Mouse (Mus musculus) midbrain, embryonic 14.5 days (tissue): ENCODE data around the gene Ndufa10. TPM values are rescaled to one million over a fixed set of nuclear protein-coding genes. Genes with fewer than 3 reads are reported as not detected.

ENCODE experiments used
- ATAC-seq: fragments of 200-750 bp; cut with Nextera tagmentation; 2 replicates; pipeline ENCODE4 v1.8.0; 2017; ENCODE audit warnings: moderate number of reproducible peaks, moderate library complexity; ENCODE audit not compliant: low FRiP score, low TSS enrichment
- DNase-seq: peaks from one replicate; pipeline ENCODE4 v3.0.0-alpha.2; 2015
- H3K27ac ChIP-seq: fragments of 300-500 bp; sonication (generic); replicated peaks from 2 replicates; pipeline ENCODE4 v1.5.1; 2014; ENCODE audit warnings: mild to moderate bottlenecking, low read depth, low read length, moderate library complexity
- H3K27me3 ChIP-seq: fragments of 300-500 bp; sonication (generic); 2 replicates; pipeline ENCODE4 v1.6.1; 2014; ENCODE audit warnings: low read length, control low read depth, mixed read lengths; ENCODE audit not compliant: control insufficient read depth, insufficient read depth
- H3K36me3 ChIP-seq: fragments of 300-500 bp; sonication (generic); 2 replicates; pipeline ENCODE4 v1.6.1; 2014; ENCODE audit warnings: low read length, control low read depth; ENCODE audit not compliant: control insufficient read depth, insufficient read depth
- H3K4me1 ChIP-seq: fragments of 300-500 bp; sonication (generic); 2 replicates; pipeline ENCODE4 v1.6.1; 2014; ENCODE audit warnings: mild to moderate bottlenecking, antibody characterized with exemption, low read length, control low read depth; ENCODE audit not compliant: control insufficient read depth, insufficient read depth
- H3K4me2 ChIP-seq: fragments of 300-500 bp; sonication (generic); 2 replicates; pipeline ENCODE4 v1.6.1; 2014; ENCODE audit warnings: mild to moderate bottlenecking, low read length, moderate library complexity
- H3K4me3 ChIP-seq: fragments of 300-500 bp; sonication (generic); replicated peaks from 2 replicates; pipeline ENCODE4 v1.5.1; 2014; ENCODE audit warnings: low read depth, low read length
- H3K9ac ChIP-seq: fragments of 300-500 bp; sonication (generic); replicated peaks from 2 replicates; pipeline ENCODE4 v1.6.1; 2014; ENCODE audit warnings: mild to moderate bottlenecking, low read length, moderate library complexity
- H3K9me3 ChIP-seq: fragments of 300-500 bp; sonication (generic); 2 replicates; pipeline ENCODE4 v1.6.1; 2016; ENCODE audit warnings: low read length, control low read depth, mixed read lengths; ENCODE audit not compliant: control insufficient read depth
- whole genome bisulfite sequencing: fragments of 180-500 bp; shearing (Covaris S2); extraction: QIAGEN DNeasy Blood & Tissue Kit; methylation state at CpG from one replicate; pipeline ENCODE4 v1.1.7; 2014; 5-methylcytosine and 5-hydroxymethylcytosine counted together
- polyA plus RNA-seq: library from polyadenylated mRNA; unstranded; fragments of >200 nt; fragmentation: Nextera tagmentation; extraction: Ambion mirVana; gene quantifications from 2 replicates; pipeline ENCODE4 v1.2.1, GENCODE M21; 2014

Gene Ndufa10
- polyA plus RNA-seq, 1 experiment from 2014 or later, result 286 TPM

DNA sequence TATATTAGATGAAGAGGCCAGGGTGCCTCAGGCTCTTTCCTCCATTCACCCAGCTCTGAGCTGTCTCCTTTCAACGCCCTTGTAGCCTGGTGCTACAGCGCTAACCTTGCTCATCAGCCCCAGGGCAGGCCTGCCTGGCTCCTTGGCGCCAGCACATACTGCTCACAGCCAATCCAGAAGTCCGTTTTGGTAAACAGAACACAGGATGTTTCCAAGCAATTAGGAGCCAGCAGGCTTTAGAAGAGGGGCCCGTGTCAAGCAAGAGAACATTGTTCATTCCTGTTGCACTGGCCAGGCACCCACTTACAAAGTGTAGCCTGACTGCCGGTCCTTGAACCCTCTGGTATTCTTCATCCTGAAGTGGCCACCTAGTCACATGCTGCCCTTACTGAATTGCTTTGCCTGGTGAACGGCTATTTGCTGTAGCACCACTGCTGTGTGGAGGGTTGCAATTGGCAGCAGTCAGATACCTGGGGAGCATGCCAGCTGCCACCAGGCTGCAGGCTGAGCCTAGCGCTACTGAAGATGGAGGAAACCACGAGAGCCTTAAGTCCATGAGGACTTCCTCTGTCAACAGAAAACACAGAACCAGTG is 35.9 kb downstream of the Ndufa10 start:
- no peaks in the 10 kb centered on the region for H3K9me3 ChIP-seq
- peak overlapping the region; percentile 57; the same call in 1 of the 2 replicates for H3K27ac ChIP-seq
- peaks cover 6% of the 10 kb centered on the region; the same call in 1 of the 2 replicates for H3K4me1 ChIP-seq
- peak; percentile 52 for DNase-seq
- no peak overlapping the region for H3K4me3 ChIP-seq
- WGBS, result 53% methylated on average over 9 of the region's 9 CpGs
- H3K9ac ChIP-seq, result no peak overlapping the region
- H3K36me3 ChIP-seq, result peaks cover 42% of the 10 kb centered on the region
- no peaks in the 10 kb centered on the region for H3K27me3 ChIP-seq
- ATAC-seq, result peak; percentile 69
- H3K4me2 ChIP-seq, result no peak overlapping the region

- WGBS, result 38% methylated on average over 4 of the region's 4 CpGs
- H3K27me3 ChIP-seq, result no peaks in the 10 kb centered on the region
- H3K9ac ChIP-seq, result no peak overlapping the region
- H3K27ac ChIP-seq, result peak overlapping the region; percentile 38; the same call in 1 of the 2 replicates
- H3K4me1 ChIP-seq, result peaks cover 6% of the 10 kb centered on the region; the same call in 1 of the 2 replicates
- H3K9me3 ChIP-seq, result no peaks in the 10 kb centered on the region
- DNase-seq, result peak; percentile 64
- peak; percentile 25; the same call in 1 of the 2 replicates for ATAC-seq
- no peak overlapping the region for H3K4me3 ChIP-seq
- peaks cover 36% of the 10 kb centered on the region for H3K36me3 ChIP-seq
- H3K4me2 ChIP-seq, result no peak overlapping the region
Measured at GRCm38 (mm10) chr1:92436831-92437321, 36.8 kb downstream of the Ndufa10 start.

- no peak for DNase-seq
- H3K9me3 ChIP-seq, result no peaks in the 10 kb centered on the region
- no peak overlapping the region for H3K4me3 ChIP-seq
- H3K27ac ChIP-seq, result no peak overlapping the region
- H3K36me3 ChIP-seq, result peaks cover 21% of the 10 kb centered on the region
- ATAC-seq, result no peak
- H3K4me1 ChIP-seq, result peaks cover 6% of the 10 kb centered on the region; the same call in 1 of the 2 replicates
- WGBS, result 96% methylated on average over 1 of the region's 1 CpGs
- H3K4me2 ChIP-seq, result no peak overlapping the region
- H3K9ac ChIP-seq, result no peak overlapping the region
- no peaks in the 10 kb centered on the region for H3K27me3 ChIP-seq
Measured at GRCm38 (mm10) chr1:92434986-92435385, 38.7 kb downstream of the Ndufa10 start.

GRCm38 (mm10) chr1:92432791-92433190 is 40.9 kb downstream of the Ndufa10 start:
- Histone ChIP-seq H3K9me3 (no peaks in the 10 kb centered on the region), H3K9ac (no peak overlapping the region), H3K4me1 (peaks cover 6% of the 10 kb centered on the region; the same call in 1 of the 2 replicates), H3K36me3 (no peaks in the 10 kb centered on the region), H3K4me3 (no peak overlapping the region), H3K27ac (no peak overlapping the region), H3K27me3 (no peaks in the 10 kb centered on the region), H3K4me2 (no peak overlapping the region)
- WGBS, result 70% methylated on average over 9 of the region's 9 CpGs
- DNase-seq (no peak), ATAC-seq (no peak)

- Histone ChIP-seq H3K36me3 (no peaks in the 10 kb centered on the region), H3K9me3 (no peaks in the 10 kb centered on the region), H3K9ac (no peak overlapping the region), H3K4me3 (no peak overlapping the region), H3K27me3 (no peaks in the 10 kb centered on the region), H3K27ac (no peak overlapping the region), H3K4me1 (0 out of 2 replicates have a peak, but pooled peaks cover 6% of the 10 kb centered on the region), H3K4me2 (no peak overlapping the region)
- ATAC-seq (no peak), DNase-seq (no peak)
- WGBS, result 31% methylated on average over 4 of the region's 4 CpGs
Measured at GRCm38 (mm10) chr1:92432098-92432497, 41.6 kb downstream of the Ndufa10 start.

DNA sequence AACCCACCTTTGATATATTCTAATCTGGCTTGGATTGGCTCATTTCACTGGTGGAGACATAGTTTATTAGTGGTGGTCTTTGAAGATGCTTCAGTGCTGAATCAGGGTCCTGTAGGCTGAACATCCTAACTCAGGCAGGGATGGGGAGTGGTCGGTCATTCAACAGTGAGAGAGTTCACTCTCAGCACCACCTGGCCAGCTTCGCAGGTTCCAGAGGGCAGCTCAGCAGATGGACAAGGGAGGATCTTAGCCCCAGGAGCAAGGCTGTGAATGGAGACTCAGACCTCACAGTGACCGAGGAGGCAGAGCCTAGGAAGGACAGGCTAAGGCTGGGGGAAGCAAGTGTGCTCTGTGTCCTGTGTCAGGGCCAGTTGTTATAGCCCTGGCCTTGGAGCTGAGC is 42.2 kb downstream of the Ndufa10 start:
- WGBS, result 82% methylated on average over 3 of the region's 3 CpGs
- H3K36me3 ChIP-seq, result no peaks in the 10 kb centered on the region
- DNase-seq, result no peak
- no peaks in the 10 kb centered on the region for H3K9me3 ChIP-seq
- H3K9ac ChIP-seq, result no peak overlapping the region
- no peaks in the 10 kb centered on the region for H3K27me3 ChIP-seq
- H3K4me3 ChIP-seq, result no peak overlapping the region
- H3K4me2 ChIP-seq, result no peak overlapping the region
- 0 out of 2 replicates have a peak, but pooled peaks cover under 1% of the 10 kb centered on the region for H3K4me1 ChIP-seq
- no peak overlapping the region for H3K27ac ChIP-seq
- no peak for ATAC-seq

- 90% methylated on average over 1 of the region's 1 CpGs for WGBS
- no peak for DNase-seq
- Histone ChIP-seq H3K27ac (no peak overlapping the region), H3K4me2 (no peak overlapping the region), H3K9me3 (no peaks in the 10 kb centered on the region), H3K27me3 (no peaks in the 10 kb centered on the region), H3K9ac (no peak overlapping the region), H3K36me3 (no peaks in the 10 kb centered on the region), H3K4me3 (no peak overlapping the region), H3K4me1 (no peaks in the 10 kb centered on the region)
- no peak for ATAC-seq
Measured at GRCm38 (mm10) chr1:92430991-92431390, 42.7 kb downstream of the Ndufa10 start.

DNA sequence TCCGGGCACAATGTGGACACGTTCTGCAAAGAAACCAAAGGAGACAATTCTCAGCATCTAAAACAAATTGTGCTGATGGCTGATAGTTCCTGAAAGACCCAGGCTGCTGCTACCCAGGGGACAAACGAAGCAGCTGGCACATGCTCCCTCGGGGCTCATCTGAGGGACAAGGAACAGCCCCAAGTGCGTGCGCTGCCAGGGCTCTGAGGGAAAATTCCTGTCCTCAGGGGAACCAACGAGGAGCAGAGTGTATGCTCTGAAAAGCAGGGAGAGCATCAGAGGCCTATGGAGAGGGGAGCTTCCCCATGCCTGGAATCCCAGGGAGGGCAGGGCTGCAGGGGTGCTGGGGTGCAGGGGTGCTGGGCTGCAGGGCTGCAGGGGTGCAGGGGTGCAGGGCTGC is 48.9 kb downstream of the Ndufa10 start:
- H3K27ac ChIP-seq, result no peak overlapping the region
- no peaks in the 10 kb centered on the region for H3K27me3 ChIP-seq
- DNase-seq, result no peak
- no peak overlapping the region for H3K4me2 ChIP-seq
- no peak overlapping the region for H3K9ac ChIP-seq
- no peaks in the 10 kb centered on the region for H3K4me1 ChIP-seq
- H3K9me3 ChIP-seq, result no peaks in the 10 kb centered on the region
- ATAC-seq, result no peak
- H3K4me3 ChIP-seq, result no peak overlapping the region
- H3K36me3 ChIP-seq, result no peaks in the 10 kb centered on the region
- WGBS, result 52% methylated on average over 7 of the region's 7 CpGs

GRCm38 (mm10) chr1:92405131-92405530 is 68.5 kb downstream of the Ndufa10 start:
- H3K27ac ChIP-seq, result no peak overlapping the region
- 76% methylated on average over 5 of the region's 5 CpGs for WGBS
- no peak overlapping the region for H3K4me2 ChIP-seq
- H3K36me3 ChIP-seq, result no peaks in the 10 kb centered on the region
- no peaks in the 10 kb centered on the region for H3K9me3 ChIP-seq
- DNase-seq, result peak; percentile 15
- no peak overlapping the region for H3K4me3 ChIP-seq
- no peaks in the 10 kb centered on the region for H3K4me1 ChIP-seq
- ATAC-seq, result no peak
- H3K27me3 ChIP-seq, result no peaks in the 10 kb centered on the region
- no peak overlapping the region for H3K9ac ChIP-seq
